Mouse (Mus musculus): ENCODE data around the gene Pcbp3. TPM values are rescaled to one million over a fixed set of nuclear protein-coding genes. Genes with fewer than 3 reads are reported as not detected.
"Not testable (repeated sequence)": the region's sequence is repeated elsewhere in the genome, so short reads cannot be mapped to it uniquely, and the experiment has no call there.

Pcbp3 gene
- total RNA-seq (2021), result 10 to 100 TPM; 10.0 to 11.3 TPM

- DNase-seq, result peak; percentile 97
Measured at GRCm38 (mm10) chr10:76961790-76962489, at the start of gene Pcbp3. Gene Pcbp3, minus strand, starts transcription at chr10:76961887.

GRCm38 (mm10) chr10:77008698-77009097, 47.0 kb upstream of the Pcbp3 start:
- DNase-seq, result no peak

GRCm38 (mm10) chr10:77008109-77008561, 46.4 kb upstream of the Pcbp3 start:
- DNase-seq, result no peak

GRCm38 (mm10) chr10:77007433-77008108, 45.9 kb upstream of the Pcbp3 start:
- DNase-seq, result no peak

- DNase-seq, result no peak
Measured at GRCm38 (mm10) chr10:77004936-77005335, 43.2 kb upstream of the Pcbp3 start.

- peak; percentile 96 for DNase-seq
Measured at GRCm38 (mm10) chr10:76997759-76998513, 36.2 kb upstream of the Pcbp3 start.

- no peak for DNase-seq
Measured at GRCm38 (mm10) chr10:76992456-76992855, 30.8 kb upstream of the Pcbp3 start.

- no peak for DNase-seq
Measured at GRCm38 (mm10) chr10:76988586-76988985, 26.9 kb upstream of the Pcbp3 start.

GRCm38 (mm10) chr10:76978042-76978441, 16.4 kb upstream of the Pcbp3 start:
- peak; percentile 63 for DNase-seq

- no peak for DNase-seq
Measured at GRCm38 (mm10) chr10:76976699-76977098, 15.0 kb upstream of the Pcbp3 start.

- DNase-seq, result no peak
Measured at GRCm38 (mm10) chr10:76973797-76974436, 12.2 kb upstream of the Pcbp3 start.

- DNase-seq, result not testable (repeated sequence)
Measured at GRCm38 (mm10) chr10:76972318-76972717, 10.6 kb upstream of the Pcbp3 start.

GRCm38 (mm10) chr10:76970974-76971373, 9.3 kb upstream of the Pcbp3 start:
- DNase-seq, result no peak

- peak; percentile 13 for DNase-seq
Measured at GRCm38 (mm10) chr10:76964436-76964835, 2.7 kb upstream of the Pcbp3 start.

- DNase-seq, result peak; percentile 24
Measured at GRCm38 (mm10) chr10:76963997-76964396, 2.3 kb upstream of the Pcbp3 start.

GRCm38 (mm10) chr10:76961156-76961555, 531 bp downstream of the Pcbp3 start:
- no peak for DNase-seq

GRCm38 (mm10) chr10:76958201-76958600, 3.5 kb downstream of the Pcbp3 start:
- peak; percentile 49 for DNase-seq

GRCm38 (mm10) chr10:76956200-76956599, 5.5 kb downstream of the Pcbp3 start:
- no peak for DNase-seq

GRCm38 (mm10) chr10:76941038-76941437, 20.6 kb downstream of the Pcbp3 start:
- no peak for DNase-seq

GRCm38 (mm10) chr10:76936827-76937226, 24.9 kb downstream of the Pcbp3 start:
- DNase-seq, result no peak

- DNase-seq, result no peak
Measured at GRCm38 (mm10) chr10:76934805-76935204, 26.9 kb downstream of the Pcbp3 start.

GRCm38 (mm10) chr10:76931794-76932193, 29.9 kb downstream of the Pcbp3 start:
- DNase-seq, result no peak

GRCm38 (mm10) chr10:76931122-76931521, 30.6 kb downstream of the Pcbp3 start:
- peak; percentile 83 for DNase-seq
